Mouse (Mus musculus) right cerebral cortex, postnatal 14 days (tissue): ENCODE measurements around the gene Catip.
"Not testable (repeated sequence)": the region's sequence is repeated elsewhere in the genome, so short reads cannot be mapped to it uniquely, and the experiment has no call there.

Experiments used
- DNase-seq: peaks from one replicate; pipeline ENCODE4 v3.0.0; 2022

Catip gene

DNA sequence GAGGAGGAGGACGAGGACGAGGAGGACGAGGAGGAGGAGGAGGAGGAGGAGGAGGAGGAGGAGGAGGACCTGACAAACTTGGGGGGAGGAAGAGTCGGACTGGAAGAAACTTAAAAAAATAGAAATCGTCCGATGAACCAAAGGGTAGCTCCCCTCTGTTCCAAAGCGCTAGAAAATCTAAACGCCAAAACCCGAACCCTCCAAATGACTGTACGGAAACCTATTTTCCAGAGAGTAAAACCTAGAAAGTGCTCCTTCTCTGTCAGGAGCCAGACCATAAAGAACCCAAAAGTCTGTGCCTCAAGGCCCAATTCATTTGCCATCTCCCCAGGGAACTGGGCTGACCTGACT lies 24.4 kb downstream of the Catip start:
- DNase-seq: no peak

DNA sequence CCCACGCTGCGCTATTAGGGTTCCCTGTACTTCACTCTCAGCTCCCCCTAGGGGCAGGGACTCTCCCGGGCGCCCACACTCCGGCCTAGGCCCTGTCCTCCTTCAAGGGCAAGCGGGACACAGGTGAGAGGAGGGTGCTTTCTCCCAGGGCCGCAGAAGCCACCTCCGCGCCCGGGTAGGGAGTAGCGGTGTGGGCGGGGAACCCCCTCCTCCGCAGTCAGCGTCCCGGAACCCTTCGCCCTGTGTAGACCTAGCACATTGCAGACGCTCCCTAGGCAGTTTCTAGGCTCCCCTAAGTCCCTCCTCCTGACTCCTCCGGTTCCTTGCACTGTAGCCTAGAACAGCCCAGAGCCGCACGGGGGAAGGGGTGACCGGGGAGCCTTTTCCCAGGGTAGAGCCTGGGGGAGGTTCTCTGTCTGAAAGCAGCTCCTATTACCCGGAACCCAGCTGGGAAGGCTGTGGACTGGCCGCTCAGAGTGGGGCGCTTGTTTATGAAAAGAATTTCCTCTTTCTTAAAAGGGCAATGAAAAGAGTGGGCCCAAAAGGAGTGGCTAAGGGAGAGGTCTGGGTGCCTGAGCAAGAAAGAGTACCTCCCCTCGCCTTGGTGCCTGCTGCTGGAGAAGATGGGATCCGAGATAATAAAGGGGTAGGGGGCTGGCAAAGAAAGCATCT lies 24.9 kb downstream of the Catip start:
- DNase-seq: peak; percentile 81

DNA sequence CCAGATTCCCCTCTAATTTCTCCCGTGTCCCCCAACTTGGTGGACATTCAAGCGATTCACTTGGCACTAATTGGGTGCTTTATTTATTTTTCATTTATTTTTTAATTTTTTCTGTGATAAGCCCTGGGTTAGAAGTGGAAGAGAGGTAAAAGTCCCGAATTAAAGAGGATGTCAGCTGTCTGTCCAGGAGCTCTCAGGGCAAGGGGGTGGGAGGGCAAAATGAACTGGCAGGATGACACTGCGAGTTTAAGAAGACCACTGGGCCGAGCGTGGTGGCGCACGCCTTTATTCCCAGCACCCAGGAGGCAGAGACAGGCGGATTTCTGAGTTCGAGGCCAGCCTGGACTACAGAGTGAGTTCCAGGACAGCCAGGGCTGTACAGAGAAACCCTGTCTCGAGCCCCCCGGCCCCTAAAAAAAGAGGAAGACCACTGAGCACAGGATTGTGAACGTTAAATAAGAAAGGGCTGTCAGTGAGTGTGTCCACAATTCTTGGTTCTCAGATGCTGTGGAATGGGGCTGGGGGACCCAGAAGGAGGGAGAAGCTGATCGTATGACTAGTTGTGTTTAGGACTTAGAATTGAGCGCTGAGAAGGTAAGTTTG lies 25.6 kb downstream of the Catip start:
- DNase-seq: no peak

DNA sequence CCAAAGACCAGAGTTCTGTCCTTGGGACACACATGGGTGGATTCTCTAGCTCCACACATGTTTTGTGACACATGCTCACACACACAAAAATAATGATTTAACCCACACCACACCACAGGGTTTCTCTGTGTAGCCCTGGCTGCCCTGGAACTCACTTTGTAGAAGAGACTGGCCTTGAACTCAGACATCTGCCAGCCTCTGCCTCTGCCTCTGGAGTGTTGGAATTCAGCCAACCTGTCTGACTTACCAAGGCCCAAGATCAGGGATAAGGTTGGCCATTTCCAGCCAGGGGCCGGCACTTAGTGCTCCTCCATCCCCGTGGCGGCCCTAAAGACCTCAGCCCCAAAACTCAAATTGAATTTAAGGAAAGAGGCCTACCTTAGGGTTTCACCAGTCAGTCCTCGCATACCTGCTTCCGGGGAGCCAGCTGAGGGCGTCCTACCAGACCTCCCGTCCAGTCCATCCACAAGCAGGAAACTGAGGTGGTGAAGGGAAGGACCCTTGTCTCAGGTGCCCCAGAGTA lies 26.6 kb downstream of the Catip start:
- DNase-seq: no peak

DNA sequence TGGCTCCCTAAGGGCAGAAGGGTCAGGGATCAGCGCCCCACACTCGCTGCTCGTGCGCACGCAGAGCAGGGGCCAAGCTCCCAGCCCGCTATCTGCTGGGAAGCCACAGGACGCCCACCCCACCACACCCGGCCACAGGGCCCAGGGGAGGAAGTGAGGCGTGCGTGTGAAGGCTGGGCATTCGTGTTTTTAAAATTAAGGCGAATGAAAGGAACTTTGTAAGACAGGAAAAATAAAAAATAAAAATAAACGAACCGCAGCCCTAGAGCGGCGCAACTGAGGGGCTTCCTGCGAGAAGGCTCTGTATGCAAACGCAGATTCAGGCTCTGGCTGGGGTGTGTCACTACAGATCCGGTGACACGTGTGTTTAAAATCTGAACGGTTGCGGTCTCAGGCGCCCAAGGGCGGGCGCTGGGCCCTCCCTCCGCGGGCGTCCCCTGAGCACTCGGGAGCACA lies 28.0 kb downstream of the Catip start:
- DNase-seq: no peak

DNA sequence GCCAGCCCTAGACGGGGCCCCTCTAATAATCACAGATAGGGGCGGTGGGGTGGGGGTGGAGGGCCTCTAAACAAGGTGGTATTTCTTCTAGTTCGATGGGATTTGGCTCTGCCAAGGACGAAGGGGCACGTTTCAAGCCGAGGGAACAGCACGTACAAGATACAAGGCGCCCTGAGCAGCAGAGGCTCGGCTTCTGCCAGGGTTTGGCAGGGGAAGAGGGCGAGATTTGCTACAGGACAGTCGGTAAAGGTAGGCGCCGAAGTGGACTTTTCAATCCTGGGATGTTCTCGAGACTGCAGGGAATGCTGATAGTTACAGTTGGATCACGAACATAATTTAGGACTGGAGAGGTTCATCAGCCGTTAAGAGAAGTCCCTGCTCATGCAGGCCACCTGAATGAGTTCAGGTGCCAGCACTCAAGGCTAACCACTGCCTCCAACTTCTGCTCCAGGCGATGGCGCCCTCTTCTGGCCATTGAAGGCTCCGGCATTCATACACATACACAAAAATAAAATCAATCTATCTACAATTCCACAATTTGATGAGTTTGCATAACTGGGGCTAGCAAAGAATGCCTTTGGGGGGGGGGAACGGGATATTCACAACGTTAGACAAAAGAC lies 28.5 kb downstream of the Catip start:
- DNase-seq: peak; percentile 52

DNA sequence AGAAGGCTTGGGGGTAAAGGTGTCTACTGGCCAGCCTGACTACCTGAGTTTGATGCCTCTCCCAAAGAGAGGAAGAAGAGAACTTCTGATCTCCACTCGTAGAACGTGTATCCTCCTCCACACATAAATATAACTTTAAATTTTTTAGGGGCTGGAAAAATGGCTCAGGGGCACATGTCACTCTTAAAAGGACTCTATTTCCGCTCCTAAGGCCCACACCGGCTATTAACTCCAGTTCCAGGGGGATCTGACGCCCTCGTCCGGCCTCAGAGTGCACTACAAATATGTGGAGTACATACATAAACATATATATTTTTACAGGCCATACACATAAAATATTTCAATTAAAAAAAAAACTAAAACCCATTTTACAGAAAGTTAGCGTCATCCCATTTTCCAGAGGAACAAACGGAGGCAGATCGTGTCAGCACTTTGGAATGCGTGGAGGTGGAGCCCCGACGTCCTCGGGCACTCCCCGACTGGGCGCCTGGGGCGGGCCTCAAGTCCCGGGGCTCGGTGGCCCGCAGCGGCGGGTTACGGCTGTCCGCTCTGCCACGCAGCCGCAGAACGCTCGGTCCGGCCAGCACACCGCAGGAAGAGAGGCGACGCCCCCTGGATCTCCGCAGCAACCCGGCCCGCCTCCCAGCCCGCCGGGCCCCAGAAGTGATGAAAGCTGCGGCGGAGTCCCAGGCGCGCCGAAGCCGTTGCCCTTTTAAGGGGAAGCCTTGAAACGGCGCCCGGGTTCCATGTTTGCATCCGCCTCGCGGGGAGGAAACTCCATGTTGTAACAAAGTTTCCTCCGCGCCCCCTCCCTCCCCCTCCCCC lies 29.2 kb downstream of the Catip start, which contains the start of gene Ctdsp1:
TSS of gene Ctdsp1 (plus strand) at position 586 of the 825 bp plus-strand sequence.
- DNase-seq: peak; percentile 97

DNA sequence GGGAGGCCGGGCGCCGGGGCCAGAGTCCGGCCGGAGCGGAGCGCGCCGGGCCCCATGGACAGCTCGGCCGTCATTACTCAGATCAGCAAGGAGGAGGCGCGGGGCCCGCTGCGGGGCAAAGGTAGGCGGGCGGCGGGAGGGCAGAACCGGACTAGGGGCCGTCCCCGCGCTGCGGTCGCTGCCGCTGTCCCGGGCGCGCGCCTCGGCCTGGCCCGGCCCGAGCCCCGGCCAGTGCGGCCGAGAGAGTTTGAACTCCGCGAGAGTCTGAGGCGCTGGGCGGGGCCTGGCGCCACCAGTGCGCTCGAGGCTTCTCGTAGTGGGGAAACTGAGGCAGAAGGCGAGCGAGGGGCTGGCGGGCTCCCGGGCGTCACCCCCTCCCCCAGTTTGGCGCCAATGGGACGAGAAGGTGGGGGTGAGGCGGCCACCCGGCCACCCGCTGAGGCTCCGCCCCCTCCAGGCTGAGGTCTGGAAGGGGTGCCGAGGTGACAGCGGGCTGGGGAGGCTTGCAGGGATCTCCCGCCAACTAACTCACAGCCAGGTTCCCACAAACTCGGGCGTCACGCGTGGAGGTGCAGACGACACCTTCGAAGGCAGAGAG lies 30.0 kb downstream of the Catip start:
- peak; percentile 43 for DNase-seq

DNA sequence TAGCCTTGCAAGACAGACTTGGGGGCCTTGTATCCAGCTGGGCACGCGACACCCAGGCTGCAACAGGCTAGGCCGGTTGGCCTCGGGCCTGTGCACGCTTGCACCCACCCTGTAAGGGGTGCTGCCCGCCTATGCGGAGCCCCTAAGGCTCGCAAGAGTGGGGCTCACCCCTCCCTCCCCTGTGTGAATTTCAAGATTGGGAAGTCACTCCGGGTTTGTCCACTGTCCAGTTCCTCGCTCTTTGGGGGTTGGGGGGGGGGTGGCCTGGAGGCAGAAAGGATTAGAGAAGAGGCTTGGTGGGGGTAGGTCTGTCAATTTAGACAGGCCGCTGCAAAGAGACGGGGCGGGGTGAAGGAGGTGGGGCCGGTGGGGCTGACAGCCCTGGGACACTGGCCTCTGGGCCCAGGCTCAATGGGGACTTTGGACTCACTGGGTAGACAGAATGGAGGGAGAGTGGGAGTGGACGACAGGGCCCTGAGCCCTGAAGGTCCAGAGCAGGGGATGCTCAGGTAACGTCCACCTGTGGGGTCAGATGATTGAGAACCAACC lies 30.6 kb downstream of the Catip start:
- DNase-seq: no peak

DNA sequence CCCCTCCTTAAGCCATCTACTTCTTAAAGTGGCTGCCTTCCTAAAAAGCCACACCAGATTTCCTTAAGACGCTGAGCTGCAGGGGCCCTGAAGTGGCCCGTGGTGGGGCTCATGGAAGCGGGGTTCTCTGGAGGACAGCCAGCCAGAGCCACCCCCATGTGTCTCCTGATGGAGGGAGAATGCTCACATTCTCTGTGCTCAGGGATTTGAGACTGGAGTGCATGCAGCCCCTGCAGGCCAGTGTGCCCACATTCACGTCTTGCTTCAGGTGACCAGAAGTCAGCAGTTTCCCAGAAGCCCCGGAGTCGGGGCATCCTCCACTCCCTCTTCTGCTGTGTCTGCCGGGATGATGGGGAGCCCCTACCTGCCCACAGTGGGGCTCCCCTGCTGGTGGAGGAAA lies 31.1 kb downstream of the Catip start:
- no peak for DNase-seq

DNA sequence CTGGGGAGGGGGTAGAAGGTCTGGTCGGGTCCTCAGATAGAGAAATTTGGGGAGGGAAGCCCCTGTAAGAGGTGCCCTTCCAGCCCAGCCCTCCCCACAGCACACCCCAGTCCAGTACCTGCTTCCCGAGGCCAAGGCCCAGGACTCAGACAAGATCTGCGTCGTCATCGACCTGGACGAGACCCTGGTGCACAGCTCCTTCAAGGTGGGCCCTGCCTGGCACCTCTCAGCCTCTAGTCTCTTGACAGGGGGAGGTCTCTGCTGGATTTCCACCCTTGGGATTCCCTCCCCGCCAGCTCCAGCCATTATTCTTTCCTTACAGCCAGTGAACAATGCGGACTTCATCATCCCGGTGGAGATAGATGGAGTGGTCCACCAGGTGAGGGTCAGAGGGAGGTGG lies 31.8 kb downstream of the Catip start:
- DNase-seq: no peak

DNA sequence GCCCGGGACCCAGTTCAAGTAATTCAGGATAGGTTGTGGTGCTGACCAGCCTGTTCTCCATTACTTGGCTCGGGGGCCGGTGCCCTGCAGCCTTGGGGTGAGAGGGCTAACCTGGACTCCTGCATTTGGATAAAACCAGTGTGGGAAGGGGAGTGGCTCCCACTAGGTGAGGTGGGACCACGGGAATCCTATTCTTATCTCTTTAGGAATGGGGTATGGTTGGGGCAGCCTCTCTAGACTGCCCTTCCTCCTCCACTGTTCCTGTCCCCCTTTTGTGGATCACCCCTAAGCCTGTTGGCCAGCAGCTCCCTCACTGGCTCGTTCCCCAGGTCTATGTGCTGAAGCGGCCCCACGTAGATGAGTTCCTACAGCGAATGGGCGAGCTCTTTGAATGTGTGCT lies 32.4 kb downstream of the Catip start:
- no peak for DNase-seq

DNA sequence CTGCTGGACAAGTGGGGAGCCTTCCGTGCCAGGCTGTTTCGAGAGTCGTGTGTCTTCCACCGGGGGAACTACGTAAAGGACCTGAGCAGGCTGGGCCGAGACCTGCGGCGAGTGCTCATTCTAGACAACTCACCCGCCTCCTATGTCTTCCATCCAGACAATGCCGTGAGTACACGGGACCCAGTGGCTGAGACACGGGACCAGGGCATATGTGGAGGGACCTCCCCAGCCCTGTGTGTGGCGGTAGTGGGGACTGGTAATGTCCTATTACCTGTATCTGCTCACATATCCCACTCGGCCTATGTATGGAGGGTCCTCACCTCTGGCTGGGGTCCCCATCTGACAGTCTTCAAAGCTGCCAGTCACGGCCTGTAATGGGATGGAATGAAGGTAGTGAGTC lies 33.0 kb downstream of the Catip start:
- DNase-seq: no peak

DNA sequence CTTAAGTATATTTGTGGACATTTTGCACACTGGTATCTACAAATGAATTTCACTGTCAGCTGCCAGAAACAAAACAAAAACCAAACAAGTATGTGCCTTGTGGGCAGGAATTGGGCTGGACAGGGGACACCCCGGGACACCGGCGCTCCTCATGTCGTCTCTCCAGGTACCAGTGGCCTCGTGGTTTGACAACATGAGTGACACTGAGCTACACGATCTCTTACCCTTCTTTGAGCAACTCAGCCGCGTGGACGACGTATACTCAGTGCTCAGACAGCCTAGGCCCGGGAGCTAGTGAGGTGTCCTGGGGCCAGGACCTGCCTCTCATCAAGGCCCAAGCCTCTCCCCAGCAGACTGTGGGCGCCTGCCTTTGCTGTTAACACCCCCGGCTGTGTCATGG lies 33.4 kb downstream of the Catip start:
- no peak for DNase-seq

DNA sequence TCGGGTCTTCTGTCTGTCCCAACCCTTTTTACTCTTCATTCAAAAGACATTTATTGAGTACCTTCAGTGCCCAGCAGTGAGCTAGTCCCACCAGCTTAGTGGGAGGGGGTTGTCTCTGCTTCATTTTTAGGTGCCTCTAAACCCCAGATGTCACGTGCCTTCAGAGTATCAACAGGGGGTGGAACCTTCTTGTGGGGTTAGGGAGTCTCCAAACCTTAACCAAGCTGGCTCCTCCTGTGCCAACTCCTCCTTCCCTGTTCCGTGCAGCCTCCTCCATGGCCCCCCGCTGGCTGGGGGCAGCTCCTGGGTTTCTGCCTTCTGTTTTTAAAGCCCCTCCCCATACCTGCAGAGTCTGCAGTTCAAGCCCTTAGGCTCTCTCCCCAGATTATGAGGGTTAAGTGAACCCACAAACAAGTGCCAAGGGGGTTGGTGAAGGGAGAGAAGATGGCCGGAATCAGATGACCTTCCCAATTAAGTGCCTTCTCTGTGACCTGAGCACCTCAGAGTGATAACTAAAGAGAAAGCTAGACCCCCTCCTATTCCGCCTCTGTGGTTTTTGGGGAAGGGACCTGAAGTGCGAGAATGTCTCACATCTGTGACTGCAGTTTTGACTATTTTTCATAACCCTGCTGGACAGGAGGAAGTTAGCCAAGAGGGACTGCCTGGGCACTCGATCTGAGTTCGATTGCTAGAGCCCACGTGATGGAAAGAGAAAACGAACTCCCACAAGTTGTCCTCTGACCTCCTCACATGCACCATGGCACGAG lies 34.7 kb downstream of the Catip start:
- not testable (repeated sequence) for DNase-seq

DNA sequence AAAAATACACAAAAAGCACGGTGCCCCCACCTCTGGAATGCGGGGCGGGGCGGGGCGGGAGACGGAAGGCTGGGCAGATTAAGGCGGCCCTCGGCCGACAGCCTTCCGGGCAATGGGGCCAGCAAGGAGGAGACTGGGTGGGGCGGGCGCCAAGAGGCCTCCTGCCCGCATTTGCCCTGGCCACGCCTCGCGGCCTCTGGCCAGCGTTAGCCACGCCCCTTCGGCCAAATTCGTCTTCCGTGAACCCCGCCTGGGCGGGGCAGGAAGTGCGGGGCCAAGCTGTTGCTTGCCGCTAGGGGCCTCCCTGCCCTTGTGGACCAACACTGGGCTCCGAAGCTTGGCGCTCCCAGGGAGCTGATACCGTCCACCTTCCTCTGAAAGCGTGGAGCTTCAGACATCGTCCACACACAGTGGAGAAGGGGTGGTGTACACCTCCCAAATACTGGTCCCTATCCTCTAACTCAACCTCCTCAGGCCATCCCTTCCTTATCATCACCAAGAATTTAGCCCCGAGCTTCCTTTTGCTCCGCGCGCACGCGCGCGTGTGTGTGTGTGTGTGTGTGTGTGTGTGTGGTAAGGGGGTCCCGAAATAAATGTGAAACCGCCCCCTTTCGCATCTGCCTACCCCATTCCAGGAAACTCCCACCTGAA lies 35.5 kb downstream of the Catip start:
- DNase-seq: peak; percentile 82

DNA sequence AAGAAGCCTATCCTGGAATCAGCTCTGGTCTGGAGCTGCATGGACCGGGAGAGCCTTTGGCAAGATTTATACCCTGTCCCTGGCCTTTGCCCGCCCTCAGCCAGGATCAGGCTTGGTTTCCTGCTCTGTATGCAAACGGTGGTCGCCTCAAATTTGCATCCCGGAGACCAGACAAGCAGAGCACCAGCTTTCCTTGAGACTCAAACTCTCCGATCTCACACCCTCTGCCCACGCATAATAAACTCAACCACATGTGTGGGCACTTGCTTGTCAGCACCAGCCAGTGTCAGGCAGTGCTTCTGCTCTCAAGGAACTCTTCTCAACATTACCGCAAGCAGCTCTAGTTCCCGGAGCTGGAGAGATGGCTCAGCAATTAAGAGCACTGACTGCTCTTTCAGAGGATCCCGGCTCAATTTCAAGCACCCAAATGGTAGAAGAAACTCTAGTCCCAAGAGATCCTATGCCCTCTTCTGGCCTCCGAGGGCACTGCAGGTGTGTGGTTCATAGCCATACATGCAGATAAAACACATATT lies 36.1 kb downstream of the Catip start:
- DNase-seq: peak; percentile 54

DNA sequence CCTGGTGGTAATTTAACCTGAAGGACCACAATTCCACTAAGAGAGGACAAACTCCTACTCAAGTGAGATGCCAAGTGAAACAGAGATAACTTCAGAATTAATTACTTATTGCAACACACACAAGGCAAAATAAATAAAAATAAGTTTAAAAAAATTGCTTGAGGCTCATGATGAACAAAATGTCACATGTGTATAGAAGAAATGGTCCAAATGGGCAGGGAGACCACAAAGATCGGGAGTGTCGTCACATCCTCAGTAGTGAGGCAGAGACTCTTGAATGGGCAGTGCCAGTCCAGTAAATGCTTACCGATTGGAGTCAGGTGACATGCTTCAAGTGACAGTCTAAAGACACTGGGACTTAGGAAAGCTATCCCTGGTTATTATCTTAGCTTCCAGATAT lies 38.6 kb downstream of the Catip start:
- DNase-seq: no peak

DNA sequence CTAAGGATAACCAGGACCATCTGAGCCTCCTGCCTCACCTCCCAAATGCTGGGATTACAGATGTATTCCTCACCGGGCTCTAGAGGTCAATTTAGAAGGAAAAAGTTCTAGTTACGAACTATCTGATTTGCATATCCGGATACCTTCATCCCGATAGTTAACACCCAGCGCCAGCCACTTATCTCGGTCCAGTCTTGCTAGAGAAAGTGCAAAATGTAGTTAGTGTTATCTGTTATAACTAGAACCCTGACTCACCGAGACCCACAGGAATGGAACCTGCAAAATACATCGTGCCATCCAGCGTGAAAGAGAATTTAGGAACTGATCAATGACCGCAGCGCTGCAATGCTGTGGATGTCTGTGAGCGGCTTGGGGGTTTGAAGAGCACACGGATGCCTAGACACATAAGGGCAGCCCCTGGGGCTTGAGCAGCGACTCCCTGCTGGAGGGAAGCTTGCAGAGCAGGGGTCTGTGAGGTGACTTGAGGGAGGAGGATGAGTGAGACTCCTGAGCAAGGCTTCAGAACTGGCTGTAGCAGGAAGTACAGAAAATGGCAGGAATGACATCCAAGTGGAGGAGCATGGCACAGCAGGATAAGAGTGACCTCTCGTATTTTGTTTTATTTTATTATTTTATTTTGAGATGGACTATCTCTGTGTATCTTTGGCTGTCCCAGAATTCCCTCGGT lies 39.3 kb downstream of the Catip start:
- DNase-seq: no peak

DNA sequence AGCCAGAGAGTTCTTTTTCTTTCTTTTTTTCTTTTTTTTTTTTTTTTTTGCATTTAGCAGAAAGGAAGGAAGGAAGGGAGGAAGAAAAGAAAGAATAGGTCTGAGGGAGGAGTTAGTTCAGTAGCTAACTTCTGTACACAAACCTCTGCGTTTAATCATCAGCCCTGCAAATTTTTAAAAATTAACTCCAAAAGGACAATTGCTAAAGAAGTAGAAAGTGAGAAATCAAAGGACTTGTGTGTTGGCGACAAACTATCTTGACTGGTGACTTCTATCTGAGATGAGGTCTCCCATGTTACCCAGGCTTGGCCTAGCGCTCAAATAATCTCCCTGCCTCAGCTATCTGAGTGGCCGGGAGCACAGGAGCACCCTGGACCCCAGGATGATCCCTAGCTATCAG lies 42.3 kb downstream of the Catip start:
- no peak for DNase-seq
